Mouse (Mus musculus) embryo, embryonic 9.5 days (tissue): ENCODE results near the gene Dcp1a.
"Not testable (repeated sequence)": the region's sequence is repeated elsewhere in the genome, so short reads cannot be mapped to it uniquely, and the experiment has no call there.

ENCODE experiments used
- DNase-seq: peaks from one replicate; pipeline ENCODE4 v3.0.0-alpha.2; 2017; ENCODE audit errors: extremely low spot score

Dcp1a gene

GRCm38 (mm10) chr14:30519323-30519722 is 40.0 kb downstream of the Dcp1a start:
- DNase-seq = no peak

DNA sequence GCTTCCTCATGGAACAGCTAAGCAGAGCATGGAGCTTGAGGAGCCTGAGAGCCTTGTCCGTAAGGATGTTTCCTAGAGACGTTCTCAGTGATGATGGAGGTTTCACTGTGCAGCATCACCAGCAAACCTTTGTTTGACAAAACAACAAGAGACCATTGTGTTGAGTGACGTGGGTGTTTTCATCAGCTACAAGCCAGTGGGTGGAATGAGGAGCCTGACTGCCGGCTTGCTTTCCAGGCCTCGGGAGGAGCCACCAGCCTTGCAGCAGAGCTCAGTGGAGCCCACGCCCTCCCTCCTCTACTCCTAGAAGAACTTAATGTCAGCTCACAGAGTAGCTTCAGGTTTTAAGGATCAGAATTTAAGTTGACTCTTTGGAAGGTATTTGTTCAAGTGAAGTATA is 44.0 kb downstream of the Dcp1a start:
- DNase-seq = no peak

GRCm38 (mm10) chr14:30528392-30528791 is 49.1 kb downstream of the Dcp1a start:
- no peak for DNase-seq

- DNase-seq = no peak
Observed at GRCm38 (mm10) chr14:30528961-30529360, 49.6 kb downstream of the Dcp1a start.

- no peak for DNase-seq
Observed at GRCm38 (mm10) chr14:30529454-30529853, 50.1 kb downstream of the Dcp1a start.

DNA sequence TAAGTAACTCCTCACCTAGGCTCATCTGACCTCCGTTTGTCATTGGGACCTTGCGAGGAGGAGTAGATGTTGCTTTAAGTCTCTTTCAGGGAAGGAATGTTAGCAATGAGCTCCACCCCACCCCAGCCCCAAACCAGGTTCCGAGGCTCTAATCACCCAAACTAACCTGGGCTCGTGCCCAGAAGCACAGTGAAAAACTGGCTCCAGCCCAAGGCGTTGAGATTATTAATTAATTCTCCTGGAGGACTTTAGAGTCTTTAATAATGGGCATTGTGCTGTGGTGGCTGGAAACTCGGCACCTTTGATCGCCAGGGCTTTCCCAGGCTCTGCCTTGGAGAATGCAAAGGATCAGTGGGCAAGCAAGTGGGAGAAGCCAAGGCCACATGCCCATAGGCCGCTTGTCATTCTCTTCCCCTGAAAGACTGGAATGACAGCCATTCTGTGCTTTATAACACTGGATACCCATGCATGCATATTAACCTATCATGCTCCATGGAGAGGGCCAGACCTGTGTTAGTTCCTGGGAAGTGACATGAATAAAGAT is 51.5 kb downstream of the Dcp1a start:
- DNase-seq = no peak

- no peak for DNase-seq
Observed at GRCm38 (mm10) chr14:30531431-30531830, 52.1 kb downstream of the Dcp1a start.

DNA sequence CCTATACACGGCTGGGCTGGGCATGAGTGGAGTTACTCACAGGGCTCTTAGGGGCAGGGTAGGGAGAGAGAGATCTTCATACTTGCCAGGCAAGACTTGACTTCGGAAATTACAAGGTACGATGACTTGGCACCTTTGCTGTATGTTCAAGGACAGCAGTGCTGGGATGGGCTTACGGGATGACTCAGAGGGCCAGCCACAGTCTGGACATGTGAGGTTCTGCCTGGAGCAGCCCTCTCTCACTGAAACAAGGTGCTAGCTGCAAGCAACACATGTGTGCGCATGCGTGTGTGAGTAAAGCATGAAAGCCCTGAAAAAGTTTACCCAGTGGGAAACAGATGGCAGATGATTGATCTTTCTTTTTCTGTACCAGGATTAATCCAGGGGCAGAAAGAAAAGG is 52.6 kb downstream of the Dcp1a start:
- no peak for DNase-seq

GRCm38 (mm10) chr14:30533780-30534450 is 54.6 kb downstream of the Dcp1a start:
- DNase-seq = no peak

GRCm38 (mm10) chr14:30541541-30541940 is 62.2 kb downstream of the Dcp1a start:
- DNase-seq = no peak

- not testable (repeated sequence) for DNase-seq
Observed at GRCm38 (mm10) chr14:30543331-30543730, 64.0 kb downstream of the Dcp1a start.

DNA sequence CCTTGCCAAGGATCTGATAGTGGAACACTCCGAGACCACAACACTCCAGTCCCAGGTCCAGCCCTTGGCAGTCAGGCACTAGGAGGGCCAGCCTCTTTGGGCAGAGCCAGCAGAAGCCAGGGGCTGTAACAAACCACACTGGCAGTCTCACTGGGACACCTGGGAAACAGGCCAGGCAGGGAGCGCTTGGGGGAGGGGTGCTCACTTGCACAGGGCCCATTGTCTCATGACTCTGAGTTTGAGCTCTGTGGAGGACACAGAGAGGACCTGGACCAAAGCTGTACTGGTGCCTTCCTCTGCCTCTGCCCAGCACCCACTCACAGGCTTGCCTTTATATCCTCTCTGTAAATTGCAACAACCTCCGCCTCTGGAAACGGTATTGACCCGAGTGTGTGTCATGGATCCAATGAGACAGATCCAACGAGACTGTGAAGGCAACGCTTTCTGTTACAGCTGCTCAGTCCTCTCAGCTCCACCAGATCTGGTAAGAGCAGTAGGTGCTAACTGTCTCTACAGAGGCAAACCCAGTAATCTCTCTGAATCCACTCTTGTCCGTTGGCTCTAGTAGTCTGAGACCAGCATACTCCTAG is 68.9 kb downstream of the Dcp1a start, which contains the start of gene Tkt:
Gene Tkt, plus strand, starts transcription at position 229 of the 590 bp plus-strand sequence.
- peak; percentile 29 for DNase-seq

- peak; percentile 97 for DNase-seq
Observed at GRCm38 (mm10) chr14:30548965-30549776, 69.8 kb downstream of the Dcp1a start.

DNA sequence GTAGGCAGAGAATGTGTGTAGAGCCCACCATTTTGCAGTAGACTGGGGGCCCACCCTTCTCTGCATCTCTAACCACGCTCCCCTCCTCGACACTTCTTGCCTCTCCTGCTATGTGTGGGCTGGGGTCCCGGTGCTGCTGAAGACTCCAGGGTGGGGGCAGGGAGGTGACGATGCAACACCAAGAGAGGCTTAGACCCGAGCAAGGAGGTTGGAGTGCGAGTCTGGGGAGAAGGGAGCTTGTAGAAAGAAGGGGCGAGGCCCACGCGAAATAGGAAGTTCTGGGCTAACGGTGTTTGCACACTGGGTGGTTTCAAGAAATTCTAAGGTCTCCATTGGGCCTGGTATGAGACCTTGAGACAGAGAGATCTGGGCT is 70.4 kb downstream of the Dcp1a start:
- DNase-seq = no peak

DNA sequence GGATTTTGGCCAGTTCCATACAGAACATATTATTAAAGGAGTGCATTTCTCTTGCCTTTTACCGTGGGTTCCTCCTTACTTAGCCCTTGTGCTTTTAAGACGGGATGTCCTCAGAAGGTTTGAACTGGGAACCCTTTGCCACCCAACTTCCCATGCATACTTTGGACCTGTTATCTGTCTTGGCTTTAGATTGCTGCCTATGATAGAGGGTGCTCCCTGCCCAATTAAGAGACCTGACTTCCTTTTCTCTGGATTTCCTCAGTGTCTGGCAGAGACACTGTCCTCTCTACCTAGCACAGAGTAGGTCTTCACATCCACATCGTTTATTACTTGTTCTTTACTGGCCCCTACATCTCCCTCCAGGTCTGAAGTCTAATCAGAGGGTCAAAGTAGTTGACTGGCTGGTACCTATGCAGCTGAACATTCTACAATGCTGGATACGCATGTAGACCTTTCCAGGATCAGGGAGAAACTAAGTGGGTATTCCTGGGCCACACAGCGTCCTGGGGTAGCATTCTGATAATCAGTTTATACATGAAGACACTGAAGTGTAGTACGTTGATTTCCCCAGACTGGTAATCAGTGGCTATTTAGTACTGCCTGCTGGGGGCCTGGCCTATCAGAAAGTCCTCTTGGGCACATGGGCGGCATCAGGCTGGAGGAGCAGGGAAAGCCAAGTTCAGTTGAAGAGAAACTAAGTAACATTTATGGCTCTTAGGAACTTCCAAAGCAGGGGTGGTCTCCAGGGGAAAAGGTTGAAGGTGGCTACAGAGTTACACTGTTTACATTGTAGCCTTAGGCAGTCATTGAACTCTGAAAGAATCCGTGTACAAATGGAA is 71.1 kb downstream of the Dcp1a start:
- no peak for DNase-seq

DNA sequence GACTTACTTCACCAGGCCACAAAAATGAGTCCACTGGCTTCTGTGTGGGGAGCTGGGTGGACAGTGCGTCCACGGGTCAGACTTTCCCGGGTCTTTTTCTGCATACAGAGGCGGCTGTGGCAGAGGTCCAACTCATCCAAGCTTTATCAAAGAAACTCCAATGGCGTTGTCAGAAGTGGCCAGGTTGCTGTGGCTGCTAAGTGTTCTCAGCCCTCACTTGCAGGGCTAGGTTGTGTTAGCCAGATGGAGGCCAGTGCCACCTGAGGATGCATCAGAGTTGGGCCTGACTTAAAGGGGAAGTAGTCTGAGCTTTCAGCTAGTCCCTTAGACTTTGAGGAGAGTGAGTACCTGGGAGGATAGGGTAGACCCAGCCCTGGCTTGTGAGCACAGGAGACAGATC is 72.2 kb downstream of the Dcp1a start:
- DNase-seq = no peak

GRCm38 (mm10) chr14:30551981-30552380 is 72.6 kb downstream of the Dcp1a start:
- no peak for DNase-seq

- DNase-seq = no peak
Observed at GRCm38 (mm10) chr14:30553185-30553584, 73.8 kb downstream of the Dcp1a start.

GRCm38 (mm10) chr14:30556651-30557050 is 77.3 kb downstream of the Dcp1a start:
- DNase-seq = no peak

DNA sequence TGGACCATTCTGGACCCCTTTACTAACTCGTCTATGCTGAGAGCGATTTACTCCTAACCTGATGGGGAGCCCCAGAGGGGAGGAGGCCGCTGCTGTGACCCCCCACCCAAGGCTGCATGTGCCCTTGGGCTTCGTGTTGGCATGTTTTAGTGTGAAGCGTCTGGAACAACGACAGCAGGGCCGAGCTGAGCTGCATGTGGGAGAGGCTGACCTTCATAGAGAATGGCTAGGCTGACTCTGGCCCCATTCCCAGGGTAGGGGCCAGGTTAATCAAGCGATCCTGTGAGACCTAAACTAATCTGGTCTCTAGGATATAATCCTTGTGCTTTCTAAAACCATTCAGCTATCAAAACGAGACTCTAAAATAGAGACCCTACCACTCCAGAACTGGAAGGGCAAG is 78.4 kb downstream of the Dcp1a start:
- no peak for DNase-seq

DNA sequence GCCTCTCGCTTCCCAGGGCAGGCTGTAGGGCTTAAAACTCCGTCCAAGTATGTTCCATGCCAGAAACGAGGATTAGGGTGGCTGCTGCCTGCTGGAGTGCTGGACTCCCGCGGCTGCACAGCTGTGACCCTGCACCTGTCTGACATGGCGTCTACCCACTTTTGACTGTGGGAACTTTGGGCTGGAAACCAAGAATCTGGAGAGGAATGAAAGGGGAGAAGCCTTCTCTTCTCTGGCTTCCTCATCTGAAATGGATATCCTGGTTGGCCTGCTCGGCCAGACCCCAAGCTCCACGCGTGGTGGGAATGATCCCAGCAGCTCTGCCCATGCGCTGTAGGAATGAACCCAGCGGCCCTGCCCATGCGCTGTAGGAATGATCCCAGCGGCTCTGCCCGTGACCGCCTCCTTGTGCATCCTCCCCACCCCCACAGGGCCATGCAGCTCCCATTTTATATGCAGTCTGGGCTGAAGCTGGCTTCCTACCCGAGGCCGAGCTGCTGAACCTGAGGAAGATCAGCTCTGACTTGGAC is 80.1 kb downstream of the Dcp1a start:
- no peak for DNase-seq
